Mouse (Mus musculus): Measurements from ENCODE around the gene Grk1. TPM values are rescaled to one million over a fixed set of nuclear protein-coding genes. Genes with fewer than 3 reads are reported as not detected.

Grk1 gene
- polyA plus RNA-seq, 1 experiment: not detected

DNA sequence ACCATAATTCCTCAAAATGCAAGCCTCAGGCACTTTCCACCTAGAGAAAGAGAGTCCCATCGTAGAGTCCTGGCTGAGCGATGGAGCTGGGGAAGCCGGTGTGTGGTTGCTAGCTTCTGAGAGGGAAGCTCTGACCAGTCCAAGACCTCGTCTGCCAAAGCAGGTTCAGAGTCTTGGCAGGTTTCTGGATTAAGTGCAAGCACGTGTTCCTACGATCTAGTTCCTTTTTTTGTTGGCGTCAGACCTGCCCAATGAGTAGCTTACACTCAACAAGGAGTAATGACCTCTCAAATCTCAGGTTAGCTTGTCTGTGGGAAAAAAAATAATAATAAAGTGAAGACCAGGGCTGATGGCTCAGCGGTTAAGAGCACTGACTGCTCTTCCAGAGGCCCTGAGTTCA, 17.2 kb upstream of the Grk1 start:
- Histone ChIP-seq H3K27ac (ENCODE audit: insufficient read depth, low read length) (no peak overlapping the region), H3K4me3 (ENCODE audit: insufficient read depth, low read length) (no peak overlapping the region), H3K4me1 (ENCODE audit: control insufficient read depth, insufficient read depth, low read length) (no peaks in the 10 kb centered on the region)
- TF ChIP-seq POLR2A (IDR thresholded peaks at IDR 0.05; ENCODE audit: low read depth, low read length): no peak
- no peak for TF ChIP-seq CTCF (IDR thresholded peaks at IDR 0.05; ENCODE audit: borderline replicate concordance, insufficient read depth, low read length)

- no peak for TF ChIP-seq CTCF (IDR thresholded peaks at IDR 0.05; ENCODE audit: borderline replicate concordance, insufficient read depth, low read length)
- TF ChIP-seq POLR2A (IDR thresholded peaks at IDR 0.05; ENCODE audit: low read depth, low read length): no peak
- H3K4me1 ChIP-seq (ENCODE audit: control insufficient read depth, insufficient read depth, low read length): no peaks in the 10 kb centered on the region
- no peak overlapping the region for H3K27ac ChIP-seq (ENCODE audit: insufficient read depth, low read length)
- no peak overlapping the region for H3K4me3 ChIP-seq (ENCODE audit: insufficient read depth, low read length)
These were observed 16.1 kb upstream of the Grk1 start for GRCm38 (mm10) chr8:13388744-13389143.

- H3K4me1 ChIP-seq (ENCODE audit: control insufficient read depth, insufficient read depth, low read length): no peaks in the 10 kb centered on the region
- no peak overlapping the region for H3K4me3 ChIP-seq (ENCODE audit: insufficient read depth, low read length)
- H3K27ac ChIP-seq (ENCODE audit: insufficient read depth, low read length): no peak overlapping the region
- no peak for TF ChIP-seq CTCF (IDR thresholded peaks at IDR 0.05; ENCODE audit: borderline replicate concordance, insufficient read depth, low read length)
These were observed 11.0 kb upstream of the Grk1 start for GRCm38 (mm10) chr8:13393869-13394268.

DNA sequence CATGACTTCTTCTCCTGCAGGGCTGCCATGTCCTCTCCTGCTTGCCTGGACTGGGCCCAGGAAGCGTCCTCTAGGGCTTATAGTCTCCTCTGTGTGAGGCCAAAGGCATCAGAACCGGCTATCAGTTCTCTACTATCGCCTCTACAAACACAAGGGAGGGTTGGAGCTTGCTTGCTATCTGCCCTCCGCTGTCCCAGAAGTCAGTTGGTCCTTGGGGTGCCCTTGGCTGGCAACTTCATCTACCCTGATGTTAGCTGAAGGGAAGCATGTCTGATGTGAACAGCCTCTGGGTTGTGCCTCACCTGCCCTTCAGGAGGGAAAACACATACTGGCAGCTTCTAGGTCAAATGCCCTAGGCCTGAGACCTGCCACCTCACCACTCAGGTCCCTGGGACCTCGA, 8.2 kb upstream of the Grk1 start, which contains the start of gene Atp4b:
Atp4b (minus strand) TSS at position 101 of the 400 bp plus-strand sequence.
- no peak within 1 kb of the TSS for H3K27ac ChIP-seq (ENCODE audit: insufficient read depth, low read length)
- no peak for TF ChIP-seq CTCF (IDR thresholded peaks at IDR 0.05; ENCODE audit: borderline replicate concordance, insufficient read depth, low read length)
- TF ChIP-seq POLR2A (IDR thresholded peaks at IDR 0.05; ENCODE audit: low read depth, low read length): no peak
- no peak within 1 kb of the TSS for H3K4me3 ChIP-seq (ENCODE audit: insufficient read depth, low read length)

GRCm38 (mm10) chr8:13403517-13403916, 1.4 kb upstream of the Grk1 start:
- Histone ChIP-seq H3K4me1 (ENCODE audit: control insufficient read depth, insufficient read depth, low read length) (no peaks in the 10 kb centered on the region), H3K4me3 (ENCODE audit: insufficient read depth, low read length) (no peak overlapping the region), H3K27ac (ENCODE audit: insufficient read depth, low read length) (no peak overlapping the region)
- TF ChIP-seq POLR2A (IDR thresholded peaks at IDR 0.05; ENCODE audit: low read depth, low read length) (no peak), CTCF (IDR thresholded peaks at IDR 0.05; ENCODE audit: borderline replicate concordance, insufficient read depth, low read length) (no peak)

More for the DNA sequence above, 8.2 kb upstream of the Grk1 start, which contains the start of gene Atp4b:
- no peaks in the 10 kb centered on the region for H3K4me1 ChIP-seq (ENCODE audit: control insufficient read depth, insufficient read depth, low read length)

DNA sequence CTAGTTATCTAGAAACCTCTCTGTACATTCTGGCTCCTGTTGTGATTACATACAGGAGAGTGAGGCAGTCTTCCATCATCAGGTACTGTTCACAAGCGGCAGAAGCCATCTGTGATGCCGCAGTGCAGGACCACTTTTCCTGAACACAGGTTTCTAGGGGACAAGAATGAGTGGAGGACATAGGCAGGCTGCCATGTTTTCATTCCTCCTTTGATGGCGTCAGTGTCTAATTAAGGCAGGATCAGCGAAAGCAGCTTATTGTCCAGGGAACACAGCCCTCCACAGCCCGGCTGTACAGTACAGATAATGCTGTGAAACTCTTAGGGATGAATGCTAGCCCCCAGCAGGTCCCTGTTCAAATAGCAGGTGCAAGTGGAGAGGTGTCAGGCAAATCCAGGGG, 1.1 kb downstream of the Grk1 start:
- Histone ChIP-seq H3K4me1 (ENCODE audit: control insufficient read depth, insufficient read depth, low read length) (no peaks in the 10 kb centered on the region), H3K27ac (ENCODE audit: insufficient read depth, low read length) (no peak overlapping the region), H3K4me3 (ENCODE audit: insufficient read depth, low read length) (no peak overlapping the region)
- TF ChIP-seq CTCF (IDR thresholded peaks at IDR 0.05; ENCODE audit: borderline replicate concordance, insufficient read depth, low read length) (no peak), POLR2A (IDR thresholded peaks at IDR 0.05; ENCODE audit: low read depth, low read length) (no peak)

- Histone ChIP-seq H3K4me3 (ENCODE audit: insufficient read depth, low read length) (no peak overlapping the region), H3K27ac (ENCODE audit: insufficient read depth, low read length) (no peak overlapping the region), H3K4me1 (ENCODE audit: control insufficient read depth, insufficient read depth, low read length) (no peaks in the 10 kb centered on the region)
- TF ChIP-seq CTCF (IDR thresholded peaks at IDR 0.05; ENCODE audit: borderline replicate concordance, insufficient read depth, low read length) (peak; percentile 72; the same call in 1 of the 2 replicates), POLR2A (IDR thresholded peaks at IDR 0.05; ENCODE audit: low read depth, low read length) (no peak)
These were observed 6.7 kb downstream of the Grk1 start for GRCm38 (mm10) chr8:13411597-13411996.

DNA sequence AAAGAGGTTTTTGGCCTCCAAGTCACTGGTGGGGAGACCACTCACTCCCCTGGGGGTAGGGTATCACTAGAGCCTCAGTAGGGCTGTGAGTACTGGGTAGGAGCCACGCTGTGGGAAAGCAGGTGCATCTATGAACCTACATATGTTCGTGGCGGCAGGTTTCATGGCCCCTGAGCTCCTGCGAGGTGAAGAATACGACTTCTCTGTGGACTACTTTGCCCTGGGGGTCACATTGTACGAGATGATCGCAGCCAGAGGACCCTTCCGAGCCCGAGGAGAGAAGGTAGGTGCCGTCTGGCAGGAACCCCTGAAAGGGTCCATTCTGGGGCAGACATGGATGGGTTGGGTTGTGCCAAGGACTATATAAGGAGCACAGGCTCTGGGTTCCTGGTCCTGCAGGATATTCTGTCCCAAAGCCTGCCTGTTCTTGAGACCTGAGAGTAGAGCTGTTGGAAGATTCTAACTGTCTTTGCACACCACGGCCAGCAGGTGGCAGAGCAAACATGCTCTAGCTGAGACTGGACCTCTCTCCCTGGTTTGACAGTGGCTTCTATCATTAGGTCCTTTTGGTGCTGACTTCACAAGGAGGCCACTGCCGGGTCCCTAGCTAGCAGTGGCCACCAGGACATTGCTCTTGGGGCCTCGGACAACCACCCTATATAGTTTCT, 8.1 kb downstream of the Grk1 start:
- TF ChIP-seq CTCF (IDR thresholded peaks at IDR 0.05; ENCODE audit: borderline replicate concordance, insufficient read depth, low read length) (peak; percentile 92; the same call in 1 of the 2 replicates), POLR2A (IDR thresholded peaks at IDR 0.05; ENCODE audit: low read depth, low read length) (no peak)

DNA sequence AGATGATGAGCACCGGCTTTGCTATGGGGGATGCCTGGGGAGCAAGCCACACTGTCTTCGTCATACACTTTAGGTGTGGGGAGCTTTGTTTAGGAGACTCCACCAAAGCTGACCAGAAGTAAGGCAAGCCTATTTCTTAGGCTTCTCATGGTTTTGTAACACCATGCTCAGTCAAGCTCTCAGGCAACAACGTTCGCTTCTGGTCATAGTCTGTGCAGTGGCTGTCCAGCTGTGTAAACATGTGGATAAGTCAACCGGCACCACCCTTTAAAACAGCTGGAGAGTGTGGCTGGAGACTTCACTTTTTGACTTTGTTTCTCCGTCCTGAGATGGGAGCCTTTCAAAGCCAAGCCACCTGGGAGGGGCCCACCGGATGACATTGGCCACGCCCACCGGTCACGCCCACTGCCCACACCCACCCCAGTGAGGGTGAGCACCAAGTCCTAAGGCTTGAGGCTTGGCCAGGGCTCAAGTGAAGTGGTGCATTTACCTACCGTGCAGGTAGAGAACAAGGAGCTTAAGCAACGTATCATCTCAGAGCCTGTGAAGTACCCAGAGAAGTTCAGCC, 9.0 kb downstream of the Grk1 start:
- Histone ChIP-seq H3K4me3 (ENCODE audit: insufficient read depth, low read length) (no peak overlapping the region), H3K4me1 (ENCODE audit: control insufficient read depth, insufficient read depth, low read length) (no peaks in the 10 kb centered on the region), H3K27ac (ENCODE audit: insufficient read depth, low read length) (no peak overlapping the region)
- no peak for TF ChIP-seq CTCF (IDR thresholded peaks at IDR 0.05; ENCODE audit: borderline replicate concordance, insufficient read depth, low read length)
- TF ChIP-seq POLR2A (IDR thresholded peaks at IDR 0.05; ENCODE audit: low read depth, low read length): no peak

More for the DNA sequence above, 8.1 kb downstream of the Grk1 start:
- Histone ChIP-seq H3K27ac (ENCODE audit: insufficient read depth, low read length) (no peak overlapping the region), H3K4me3 (ENCODE audit: insufficient read depth, low read length) (no peak overlapping the region), H3K4me1 (ENCODE audit: control insufficient read depth, insufficient read depth, low read length) (no peaks in the 10 kb centered on the region)

GRCm38 (mm10) chr8:13415879-13416278, 11.0 kb downstream of the Grk1 start:
- H3K4me3 ChIP-seq (ENCODE audit: insufficient read depth, low read length): no peak overlapping the region
- no peak overlapping the region for H3K27ac ChIP-seq (ENCODE audit: insufficient read depth, low read length)
- TF ChIP-seq POLR2A (IDR thresholded peaks at IDR 0.05; ENCODE audit: low read depth, low read length) (no peak), CTCF (IDR thresholded peaks at IDR 0.05; ENCODE audit: borderline replicate concordance, insufficient read depth, low read length) (no peak)
- no peaks in the 10 kb centered on the region for H3K4me1 ChIP-seq (ENCODE audit: control insufficient read depth, insufficient read depth, low read length)
